Mouse (Mus musculus) kidney, adult 8-10 months (tissue): Measurements from ENCODE around the gene Shd.

ENCODE experiments used
- DNase-seq, 2 experiments: peaks; one replicate each; pipeline ENCODE4 v3.0.0; 2022

The Shd gene

DNA sequence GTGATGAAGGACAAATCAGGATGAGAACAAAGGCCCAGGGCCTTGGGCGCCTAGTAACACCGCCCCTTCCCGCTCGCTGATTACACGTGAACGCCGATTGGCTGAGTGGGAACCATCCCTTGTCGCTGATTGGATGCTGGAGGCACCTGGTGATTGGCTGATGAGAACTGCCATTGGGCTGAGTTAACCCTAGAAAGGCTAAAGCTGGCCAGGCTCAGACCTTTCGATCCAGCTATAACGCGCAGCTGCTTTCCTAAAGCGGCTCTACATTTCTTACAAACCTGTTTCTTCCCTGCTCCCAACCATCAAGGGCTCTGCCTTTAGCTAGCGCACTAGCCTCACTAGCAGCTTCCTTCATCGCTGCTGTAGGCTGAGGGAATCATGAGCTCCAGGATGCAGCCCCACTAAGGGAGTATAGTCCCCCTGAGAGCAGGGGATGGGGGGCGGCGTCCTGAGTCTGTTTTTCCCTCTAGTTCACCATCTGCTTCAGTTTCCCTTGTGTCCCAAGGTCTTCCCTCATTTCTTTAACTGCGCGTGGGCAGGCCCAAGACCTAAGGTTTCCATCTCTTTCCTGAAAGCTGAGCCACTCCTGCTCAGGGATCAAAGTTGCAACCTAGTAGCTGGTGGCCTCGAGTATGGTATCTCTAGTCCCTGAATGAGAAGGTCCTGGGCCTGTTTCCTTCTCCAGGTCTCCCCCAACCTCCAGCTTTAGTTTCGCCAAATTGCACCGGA lies 38.3 kb downstream of the Shd start:
- peak; percentile 93 to 95 for DNase-seq

DNA sequence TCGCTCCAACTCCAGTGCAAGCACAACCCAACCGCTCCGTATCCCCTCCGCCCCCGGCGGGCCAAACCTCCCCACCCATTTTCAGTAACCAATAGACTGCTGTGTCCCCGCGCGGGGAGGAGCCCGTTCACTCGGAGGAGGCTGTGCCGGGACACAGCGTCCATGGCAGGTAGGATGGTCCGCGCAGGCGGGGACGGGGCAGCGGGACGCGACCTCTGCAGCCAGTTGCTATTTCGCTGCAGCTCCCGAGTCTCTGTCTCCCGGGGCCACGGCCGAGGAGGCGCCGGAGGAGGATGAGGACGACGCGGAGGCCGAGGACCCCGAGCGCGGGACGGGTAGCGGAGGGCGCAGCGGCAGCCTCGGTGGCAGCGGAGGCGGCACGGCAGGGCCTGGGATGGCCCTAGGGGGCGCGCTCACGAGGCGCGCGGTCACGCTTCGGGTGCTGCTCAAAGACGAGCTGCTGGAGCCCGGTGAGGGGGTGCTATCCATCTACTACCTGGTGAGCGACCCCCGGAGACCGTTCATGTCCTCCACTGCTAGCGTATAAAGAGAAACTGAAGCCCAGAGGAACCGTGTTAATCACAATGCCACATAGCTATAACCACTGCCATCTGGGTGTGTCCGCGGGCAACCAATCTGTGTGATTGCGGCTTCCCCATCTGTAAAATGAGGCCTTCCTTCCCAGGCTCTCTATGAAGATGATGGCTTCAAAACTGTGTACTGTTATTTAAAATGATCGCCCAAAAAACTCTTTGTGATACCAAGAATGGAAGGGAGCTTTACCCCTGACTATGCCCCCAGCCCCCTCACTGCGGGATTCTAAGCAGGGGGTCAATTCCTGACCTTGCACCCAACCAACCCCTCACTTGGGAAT lies 39.1 kb downstream of the Shd start:
- DNase-seq = peak; percentile 93

DNA sequence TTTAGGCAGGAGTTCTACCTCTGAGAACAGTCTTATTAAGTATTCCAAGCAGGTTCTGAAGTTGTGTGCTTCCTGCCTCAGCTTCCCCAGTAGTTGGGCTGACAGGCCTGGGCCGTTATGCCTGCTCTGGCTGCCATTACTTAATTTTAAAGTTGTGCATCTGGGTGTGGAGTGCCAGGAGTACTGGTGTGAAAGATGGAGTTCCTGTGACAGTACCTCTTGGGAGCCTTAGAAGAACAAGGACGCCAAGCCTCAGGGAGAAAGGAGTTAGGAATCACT lies 39.6 kb downstream of the Shd start:
- no peak for DNase-seq

DNA sequence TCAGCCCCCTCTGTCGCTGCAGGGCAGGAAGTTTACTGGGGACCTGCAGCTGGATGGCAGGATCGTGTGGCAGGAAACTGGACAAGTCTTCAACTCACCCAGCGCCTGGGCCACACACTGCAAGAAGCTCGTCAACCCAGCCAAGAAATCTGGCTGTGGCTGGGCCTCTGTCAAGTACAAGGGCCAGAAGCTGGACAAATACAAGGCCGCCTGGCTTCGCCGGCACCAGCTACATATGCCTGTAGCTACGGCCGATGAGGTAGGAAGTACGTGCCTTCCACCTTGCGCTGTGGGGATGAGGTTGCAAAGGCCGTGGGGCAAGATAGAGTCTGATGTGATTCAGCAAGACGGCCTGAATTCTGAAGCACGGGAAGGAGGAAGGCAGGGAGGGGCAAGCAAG lies 40.0 kb downstream of the Shd start:
- DNase-seq = no peak

DNA sequence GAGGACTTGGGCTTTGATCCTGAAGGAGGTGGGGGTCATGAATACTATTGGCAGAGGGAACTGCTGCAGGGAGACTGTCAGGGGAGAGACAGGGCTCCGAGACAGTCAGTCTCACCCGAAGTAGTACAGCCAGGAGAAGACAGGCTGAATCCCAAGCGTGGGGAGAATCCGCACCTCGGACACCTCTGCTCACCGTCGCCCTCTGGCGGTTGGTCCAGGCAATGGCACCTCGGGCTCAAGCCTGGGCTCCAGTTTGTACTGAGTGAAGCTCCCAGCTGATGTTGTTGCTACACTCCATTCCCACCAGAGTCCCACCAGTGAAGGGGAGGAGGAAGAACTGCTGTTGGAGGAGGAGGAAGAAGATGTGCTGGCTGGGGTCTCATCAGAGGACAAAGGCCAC lies 40.4 kb downstream of the Shd start:
- peak; percentile 58 to 79 for DNase-seq

DNA sequence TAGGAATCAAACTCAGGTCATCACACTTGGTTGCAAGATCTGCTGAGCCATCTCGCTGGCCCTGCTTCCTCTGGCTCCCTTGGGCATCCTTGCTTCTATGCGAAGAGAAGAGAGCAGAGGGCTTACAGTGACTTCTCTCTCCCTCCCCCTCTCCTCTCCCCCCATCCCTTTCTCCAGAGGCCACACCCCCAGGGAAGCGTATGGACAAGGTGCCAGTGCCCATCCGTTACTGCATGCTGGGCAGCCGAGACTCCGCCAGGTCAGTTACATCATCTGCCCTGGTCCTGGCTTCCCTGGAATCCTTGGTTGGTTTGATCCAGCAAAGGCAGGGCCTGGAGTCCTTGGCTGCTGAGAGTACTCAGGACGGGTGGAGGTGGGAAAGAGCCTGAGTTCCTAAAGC lies 41.2 kb downstream of the Shd start:
- DNase-seq = no peak

GRCm38 (mm10) chr17:56015293-56015692 lies 45.0 kb downstream of the Shd start:
- DNase-seq = no peak

- DNase-seq = no peak
These were observed 46.1 kb downstream of the Shd start for GRCm38 (mm10) chr17:56016382-56016781.

DNA sequence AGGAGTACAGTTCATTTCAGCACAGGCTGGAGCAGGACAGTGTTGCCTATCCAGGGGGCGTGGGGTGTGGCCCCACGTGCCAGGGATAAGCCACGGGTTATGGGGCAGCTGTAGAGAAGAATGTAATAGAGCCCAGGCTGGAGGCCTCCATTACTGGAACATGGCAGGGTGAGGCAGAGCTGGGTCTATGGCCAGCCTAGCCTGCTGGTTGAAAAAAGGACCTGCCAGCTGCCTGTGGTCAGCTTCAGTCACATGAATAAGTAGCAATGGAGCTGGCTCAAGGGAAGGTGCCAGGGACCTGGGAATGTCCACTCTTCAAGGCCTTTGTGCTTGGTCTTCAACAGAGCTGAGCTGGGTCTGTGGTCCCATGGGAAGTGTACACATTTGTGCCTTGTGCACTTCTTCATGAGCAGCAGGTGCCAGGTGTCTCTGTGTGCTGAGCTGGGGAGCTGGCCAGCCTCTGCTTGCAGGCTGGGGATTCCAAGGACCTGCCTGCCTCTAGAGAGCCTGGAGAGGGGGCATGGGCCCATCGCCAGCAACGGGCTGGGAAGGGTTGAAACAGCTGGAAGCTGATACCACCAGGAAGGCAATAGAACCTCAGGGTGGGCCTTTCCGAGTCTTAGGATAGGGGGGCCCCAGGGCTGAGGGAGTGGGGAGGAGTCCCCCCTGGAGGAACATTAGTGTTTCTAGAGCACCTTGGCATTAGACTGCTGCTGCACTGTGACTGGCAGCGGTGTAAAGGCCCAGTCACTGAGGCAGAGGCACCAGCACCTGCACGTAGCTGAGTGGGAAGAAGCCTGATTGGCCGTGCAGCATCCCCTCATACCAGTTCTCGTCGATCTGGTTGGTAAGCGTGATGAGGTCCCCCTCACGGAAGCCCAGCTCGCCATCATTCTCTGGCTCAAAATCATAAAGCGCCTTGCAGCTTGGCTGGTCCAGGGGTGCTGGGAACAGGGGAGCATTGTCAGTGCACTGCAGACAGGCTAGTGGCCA lies 46.8 kb downstream of the Shd start:
- DNase-seq = no peak

DNA sequence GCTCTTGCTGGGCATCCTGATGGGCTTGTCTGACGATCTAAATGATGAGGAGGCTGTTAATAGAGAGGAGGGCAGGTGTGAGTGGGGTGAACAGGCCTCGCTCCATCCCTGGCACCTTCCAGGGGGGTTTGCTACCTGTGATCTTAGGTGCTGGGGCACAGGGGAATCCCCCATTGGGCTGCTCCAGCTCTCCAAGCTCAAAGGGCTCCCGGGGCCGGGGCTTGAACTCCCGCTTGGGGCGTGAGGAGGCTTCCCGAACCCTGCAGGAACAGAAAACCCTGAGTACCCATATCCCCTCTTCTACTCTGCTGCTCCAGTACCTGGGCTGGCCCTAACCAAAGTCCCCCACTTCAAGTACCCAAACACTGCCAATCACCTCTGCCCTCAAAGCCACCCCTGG lies 47.6 kb downstream of the Shd start:
- DNase-seq = no peak

DNA sequence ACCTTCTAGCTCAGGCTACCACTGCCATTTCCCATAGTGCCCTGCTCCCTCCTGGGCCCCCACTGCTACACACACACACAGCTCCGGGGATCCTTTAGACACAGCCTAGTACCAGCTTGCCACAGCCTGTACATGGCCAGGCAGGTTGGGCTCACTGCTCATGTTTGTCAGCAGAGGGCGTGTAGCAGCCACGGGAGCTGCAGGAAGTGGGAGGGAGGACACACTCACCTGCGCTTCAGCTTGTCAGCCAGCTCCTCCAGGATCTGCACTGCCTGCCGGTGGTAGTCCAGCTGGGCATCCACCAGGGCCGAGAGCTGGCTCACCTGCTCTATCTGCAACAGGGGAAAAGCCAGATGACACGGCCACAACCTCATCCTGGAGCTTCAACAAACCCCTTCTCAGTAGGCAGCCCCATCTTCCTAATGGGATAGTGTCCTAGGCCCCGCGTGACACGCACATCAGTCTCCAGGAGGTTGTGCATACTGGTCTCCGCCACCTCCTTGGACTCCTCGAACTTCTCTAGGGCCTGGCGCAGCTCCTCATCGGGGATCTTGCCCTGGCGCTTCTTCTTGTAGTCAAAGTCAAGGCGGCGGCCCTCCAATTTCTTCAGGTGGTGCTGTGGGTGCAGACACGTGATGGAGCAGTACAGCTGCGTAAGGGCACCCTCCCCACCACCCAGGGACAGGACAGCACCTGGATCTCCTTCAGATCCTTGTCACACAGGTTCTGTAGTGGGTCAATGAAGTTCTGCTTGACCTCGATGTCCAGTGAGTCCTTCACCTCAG lies 48.3 kb downstream of the Shd start:
- peak in 1 of 2 experiments; percentile 57 for DNase-seq

- DNase-seq = no peak
These were observed 50.3 kb downstream of the Shd start for GRCm38 (mm10) chr17:56020400-56021084.

GRCm38 (mm10) chr17:56021161-56021910 lies 51.1 kb downstream of the Shd start:
- DNase-seq = no peak

- DNase-seq = no peak
These were observed 52.1 kb downstream of the Shd start for GRCm38 (mm10) chr17:56022131-56022988.

DNA sequence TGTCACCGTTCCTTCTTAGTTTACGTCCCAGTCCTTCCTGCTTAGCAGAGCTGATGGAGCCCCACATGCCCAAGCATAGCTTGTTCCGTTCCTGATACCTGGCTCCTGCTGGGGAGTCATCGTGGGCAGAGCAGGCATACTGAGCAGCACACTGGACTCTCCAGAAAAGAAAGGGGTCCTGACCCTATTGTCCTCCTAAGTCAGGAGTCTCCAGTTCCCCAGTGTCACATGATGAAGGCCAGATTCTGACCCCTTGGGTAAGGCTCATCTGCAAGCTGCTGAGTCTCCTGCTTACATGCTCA lies 52.7 kb downstream of the Shd start:
- no peak for DNase-seq

GRCm38 (mm10) chr17:56023386-56023785 lies 53.1 kb downstream of the Shd start:
- no peak for DNase-seq

GRCm38 (mm10) chr17:56024476-56024875 lies 54.2 kb downstream of the Shd start:
- no peak for DNase-seq

GRCm38 (mm10) chr17:56024931-56025330 lies 54.7 kb downstream of the Shd start:
- no peak for DNase-seq
